Mouse (Mus musculus): Measurements from ENCODE around the gene Irf4.

The Irf4 gene

GRCm38 (mm10) chr13:30749021-30749556 is at the start of gene Irf4:
TSS of gene Irf4 (plus strand) at chr13:30749226.
- DNase-seq: peak; percentile 57

GRCm38 (mm10) chr13:30702695-30703094 is 46.3 kb upstream of the Irf4 start:
- DNase-seq: no peak

GRCm38 (mm10) chr13:30704246-30705095 is 44.6 kb upstream of the Irf4 start:
- no peak for DNase-seq

GRCm38 (mm10) chr13:30711066-30711465 is 38.0 kb upstream of the Irf4 start:
- no peak for DNase-seq

GRCm38 (mm10) chr13:30711711-30712110 is 37.3 kb upstream of the Irf4 start:
- no peak for DNase-seq

- DNase-seq: no peak
Observed at GRCm38 (mm10) chr13:30712280-30712679, 36.7 kb upstream of the Irf4 start.

GRCm38 (mm10) chr13:30713621-30714020 is 35.4 kb upstream of the Irf4 start:
- peak; percentile 55 for DNase-seq

- DNase-seq: no peak
Observed at GRCm38 (mm10) chr13:30714552-30714951, 34.5 kb upstream of the Irf4 start.

GRCm38 (mm10) chr13:30715060-30715459 is 34.0 kb upstream of the Irf4 start:
- DNase-seq: no peak

- DNase-seq: no peak
Observed at GRCm38 (mm10) chr13:30715573-30715972, 33.5 kb upstream of the Irf4 start.

- no peak for DNase-seq
Observed at GRCm38 (mm10) chr13:30716611-30717010, 32.4 kb upstream of the Irf4 start.

GRCm38 (mm10) chr13:30722601-30723000 is 26.4 kb upstream of the Irf4 start:
- no peak for DNase-seq

- DNase-seq: no peak
Observed at GRCm38 (mm10) chr13:30723258-30723657, 25.8 kb upstream of the Irf4 start.

GRCm38 (mm10) chr13:30723858-30724257 is 25.2 kb upstream of the Irf4 start:
- no peak for DNase-seq

GRCm38 (mm10) chr13:30724691-30725271 is 24.2 kb upstream of the Irf4 start:
- no peak for DNase-seq

- no peak for DNase-seq
Observed at GRCm38 (mm10) chr13:30726879-30727278, 22.1 kb upstream of the Irf4 start.

GRCm38 (mm10) chr13:30728155-30728554 is 20.9 kb upstream of the Irf4 start:
- DNase-seq: no peak

- DNase-seq: peak; percentile 28
Observed at GRCm38 (mm10) chr13:30729245-30729644, 19.8 kb upstream of the Irf4 start.

GRCm38 (mm10) chr13:30730104-30730793 is 18.8 kb upstream of the Irf4 start:
- DNase-seq: no peak

GRCm38 (mm10) chr13:30732709-30733445 is 16.1 kb upstream of the Irf4 start:
- DNase-seq: no peak

- DNase-seq: no peak
Observed at GRCm38 (mm10) chr13:30736721-30737120, 12.3 kb upstream of the Irf4 start.

- DNase-seq: no peak
Observed at GRCm38 (mm10) chr13:30737257-30737656, 11.8 kb upstream of the Irf4 start.

GRCm38 (mm10) chr13:30738310-30738840 is 10.7 kb upstream of the Irf4 start:
- DNase-seq: no peak
